Mouse (Mus musculus): Measurements from ENCODE around the gene Dio3. TPM values are rescaled to one million over a fixed set of nuclear protein-coding genes. Genes with fewer than 3 reads are reported as not detected.

The Dio3 gene
- polyA plus RNA-seq (2015; fragmentation: Nextera tagmentation; extraction: Ambion mirVana), result 1.0 and 1.1 TPM in 2 replicates

DNA sequence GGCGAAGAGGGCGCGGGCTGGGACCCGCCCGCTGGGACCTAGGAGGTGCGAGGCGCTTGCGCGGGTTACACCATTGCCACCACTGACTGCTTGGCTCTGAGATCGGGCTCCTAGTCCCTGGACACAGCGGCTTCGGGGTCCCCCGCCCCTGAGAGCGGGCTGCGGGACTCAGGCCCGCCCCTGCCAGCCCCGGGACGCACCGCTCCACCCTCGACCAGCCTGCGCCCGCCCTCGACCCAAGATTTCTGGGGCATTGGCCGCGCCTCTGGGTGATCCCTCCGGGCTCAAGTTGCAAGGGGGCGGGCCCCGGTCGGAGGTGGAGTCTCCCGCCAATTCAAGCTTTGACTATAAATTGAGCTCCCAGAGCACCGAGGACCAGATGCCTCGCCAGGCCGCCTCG is at the start of gene Dio3:
Gene Dio3, plus strand, starts transcription at position 216 of the 400 bp plus-strand sequence.
- whole genome bisulfite sequencing, result 0% methylated on average over 34 of the region's 34 CpGs
- peak within 1 kb of the TSS; percentile 80 for H3K4me2 ChIP-seq (replicated peaks)
- H3K27ac ChIP-seq, result no peak within 1 kb of the TSS
- peaks cover 27% of the 10 kb centered on the region for H3K4me1 ChIP-seq
- H3K9me3 ChIP-seq, result no peaks in the 10 kb centered on the region
- peak; percentile 42; the same call in 1 of the 2 replicates for ATAC-seq (ENCODE audit: low FRiP score, low read depth)
- H3K36me3 ChIP-seq, result no peaks in the 10 kb centered on the region
- peak within 1 kb of the TSS; percentile 55 for H3K9ac ChIP-seq
- peak within 1 kb of the TSS; percentile 50 for H3K4me3 ChIP-seq
- H3K27me3 ChIP-seq, result peaks cover 100% of the 10 kb centered on the region

GRCm38 (mm10) chr12:110230296-110230695 is 48.6 kb upstream of the Dio3 start:
- no peaks in the 10 kb centered on the region for H3K9me3 ChIP-seq
- peaks cover 88% of the 10 kb centered on the region for H3K27me3 ChIP-seq
- ATAC-seq (ENCODE audit: low FRiP score, low read depth), result no peak
- H3K36me3 ChIP-seq, result no peaks in the 10 kb centered on the region
- peaks cover 9% of the 10 kb centered on the region; the same call in 1 of the 2 replicates for H3K4me1 ChIP-seq
- H3K9ac ChIP-seq, result no peak overlapping the region
- no peak overlapping the region for H3K4me3 ChIP-seq
- H3K4me2 ChIP-seq (replicated peaks), result no peak overlapping the region
- no peak overlapping the region for H3K27ac ChIP-seq
- 78% methylated on average over 7 of the region's 7 CpGs for WGBS

- H3K9ac ChIP-seq, result no peak overlapping the region
- WGBS, result 78% methylated on average over 8 of the region's 8 CpGs
- H3K9me3 ChIP-seq, result no peaks in the 10 kb centered on the region
- peaks cover 90% of the 10 kb centered on the region for H3K27me3 ChIP-seq
- H3K4me3 ChIP-seq, result no peak overlapping the region
- no peak overlapping the region for H3K27ac ChIP-seq
- H3K36me3 ChIP-seq, result no peaks in the 10 kb centered on the region
- peaks cover 9% of the 10 kb centered on the region; the same call in 1 of the 2 replicates for H3K4me1 ChIP-seq
- H3K4me2 ChIP-seq (replicated peaks), result no peak overlapping the region
- no peak for ATAC-seq (ENCODE audit: low FRiP score, low read depth)
Measured at GRCm38 (mm10) chr12:110230767-110231166, 48.1 kb upstream of the Dio3 start.

DNA sequence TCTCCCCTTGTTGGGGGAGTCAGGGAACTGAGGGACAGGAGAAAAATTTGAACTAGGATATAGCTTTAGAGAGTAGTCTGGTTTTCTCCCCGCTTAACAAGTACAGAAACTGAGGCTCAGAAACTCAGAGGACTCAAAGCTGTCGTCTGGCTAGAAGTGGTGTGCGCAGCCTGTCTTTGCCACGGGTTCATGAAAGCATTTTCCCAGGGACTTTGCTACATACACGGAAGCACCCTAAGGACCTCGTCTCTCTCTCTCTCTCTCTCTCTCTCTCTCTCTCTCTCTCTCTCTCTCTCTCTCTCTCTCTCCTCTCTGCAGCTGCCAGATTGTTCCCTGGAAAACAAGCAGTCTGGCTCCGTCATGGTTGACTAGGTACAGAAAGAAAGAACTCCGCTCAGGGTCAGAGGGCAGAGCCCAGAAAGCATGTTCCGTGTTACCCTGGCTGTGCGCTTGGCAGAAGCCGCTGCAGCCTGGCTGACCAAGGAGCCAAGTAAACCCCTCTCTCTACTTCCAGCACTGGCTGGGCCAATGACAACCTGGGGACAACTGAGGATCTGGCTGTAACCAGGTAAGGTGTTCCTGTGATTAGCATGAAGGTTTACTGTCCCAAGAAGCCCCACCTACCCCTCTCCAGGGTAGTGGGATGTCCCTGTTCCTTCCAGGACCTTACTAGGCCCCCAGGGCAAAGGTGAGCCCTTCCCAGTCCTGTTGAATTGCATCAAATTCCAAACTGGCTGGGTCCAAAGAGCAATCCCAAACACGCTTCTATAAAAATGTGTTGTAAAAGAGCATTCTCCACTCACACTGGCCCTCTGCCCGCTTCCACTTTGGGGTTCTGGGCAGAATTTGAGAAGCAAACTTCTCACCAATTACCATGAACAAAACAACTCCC is 46.9 kb upstream of the Dio3 start:
- no peak overlapping the region for H3K27ac ChIP-seq
- H3K9me3 ChIP-seq, result no peaks in the 10 kb centered on the region
- peaks cover 94% of the 10 kb centered on the region for H3K27me3 ChIP-seq
- H3K9ac ChIP-seq, result no peak overlapping the region
- no peak overlapping the region for H3K4me3 ChIP-seq
- ATAC-seq (ENCODE audit: low FRiP score, low read depth), result no peak
- H3K4me1 ChIP-seq, result peaks cover 9% of the 10 kb centered on the region; the same call in 1 of the 2 replicates
- 74% methylated on average over 13 of the region's 13 CpGs for WGBS
- H3K4me2 ChIP-seq (replicated peaks), result no peak overlapping the region
- H3K36me3 ChIP-seq, result no peaks in the 10 kb centered on the region

DNA sequence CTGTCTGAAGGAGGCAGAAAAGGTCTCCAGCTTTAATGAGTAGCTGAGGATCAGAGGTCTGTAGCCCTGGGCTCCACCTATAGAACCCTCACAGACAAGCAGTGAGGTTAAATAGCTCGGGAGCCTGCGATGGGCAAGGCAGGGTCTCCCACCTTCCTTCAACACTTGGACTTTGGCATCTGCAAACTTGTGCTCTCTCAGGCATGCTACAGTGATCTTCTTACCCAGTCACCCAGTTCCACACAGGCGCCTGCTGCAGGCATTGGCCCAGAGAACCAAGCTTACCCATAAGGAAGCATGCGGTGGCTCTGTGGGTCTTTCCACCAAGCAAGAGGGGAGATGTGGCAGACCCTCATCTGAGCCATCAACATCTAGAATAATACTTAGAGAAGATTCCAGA is 43.0 kb upstream of the Dio3 start:
- Histone ChIP-seq H3K9ac (no peak overlapping the region), H3K4me1 (peaks cover 9% of the 10 kb centered on the region; the same call in 1 of the 2 replicates), H3K27me3 (peaks cover 78% of the 10 kb centered on the region), H3K27ac (no peak overlapping the region), H3K4me3 (no peak overlapping the region), H3K36me3 (no peaks in the 10 kb centered on the region), H3K9me3 (no peaks in the 10 kb centered on the region), H3K4me2 (replicated peaks) (no peak overlapping the region)
- no peak for ATAC-seq (ENCODE audit: low FRiP score, low read depth)
- WGBS, result 88% methylated on average over 4 of the region's 4 CpGs

DNA sequence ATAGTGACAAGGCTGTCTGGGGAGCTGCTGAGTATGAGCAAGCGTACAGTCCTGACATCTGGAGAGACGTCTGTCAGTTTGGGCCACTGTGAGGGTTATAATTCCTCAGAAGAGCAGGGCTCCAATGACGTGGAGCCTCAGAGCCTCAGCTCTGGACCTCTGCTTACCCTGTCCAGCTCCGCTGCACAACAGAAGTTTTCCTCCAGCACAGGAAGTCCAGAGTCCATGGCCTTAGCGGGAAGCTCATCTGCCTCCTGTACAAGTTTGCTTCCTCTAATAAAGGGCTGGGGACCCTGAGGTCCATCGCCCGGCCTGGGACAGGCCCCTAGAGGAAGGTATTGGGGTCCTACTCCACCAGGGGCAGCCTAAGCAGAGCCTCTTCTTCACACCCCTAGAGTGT is 41.8 kb upstream of the Dio3 start:
- H3K27me3 ChIP-seq, result peaks cover 74% of the 10 kb centered on the region
- WGBS, result 75% methylated on average over 7 of the region's 7 CpGs

GRCm38 (mm10) chr12:110239358-110239757 is 39.5 kb upstream of the Dio3 start:
- H3K27me3 ChIP-seq, result peaks cover 67% of the 10 kb centered on the region
- no peak overlapping the region for H3K9ac ChIP-seq
- 85% methylated on average over 5 of the region's 5 CpGs for WGBS
- H3K4me1 ChIP-seq, result no peaks in the 10 kb centered on the region
- no peak overlapping the region for H3K27ac ChIP-seq
- no peak overlapping the region for H3K4me3 ChIP-seq
- no peaks in the 10 kb centered on the region for H3K9me3 ChIP-seq
- H3K4me2 ChIP-seq (replicated peaks), result no peak overlapping the region
- no peak for ATAC-seq (ENCODE audit: low FRiP score, low read depth)
- no peaks in the 10 kb centered on the region for H3K36me3 ChIP-seq

More for the DNA sequence above, 41.8 kb upstream of the Dio3 start:
- Histone ChIP-seq H3K4me3 (no peak overlapping the region), H3K27ac (no peak overlapping the region), H3K4me2 (replicated peaks) (no peak overlapping the region), H3K9ac (no peak overlapping the region), H3K36me3 (no peaks in the 10 kb centered on the region), H3K4me1 (peaks cover 8% of the 10 kb centered on the region; the same call in 1 of the 2 replicates), H3K9me3 (no peaks in the 10 kb centered on the region)
- ATAC-seq (ENCODE audit: low FRiP score, low read depth), result no peak

DNA sequence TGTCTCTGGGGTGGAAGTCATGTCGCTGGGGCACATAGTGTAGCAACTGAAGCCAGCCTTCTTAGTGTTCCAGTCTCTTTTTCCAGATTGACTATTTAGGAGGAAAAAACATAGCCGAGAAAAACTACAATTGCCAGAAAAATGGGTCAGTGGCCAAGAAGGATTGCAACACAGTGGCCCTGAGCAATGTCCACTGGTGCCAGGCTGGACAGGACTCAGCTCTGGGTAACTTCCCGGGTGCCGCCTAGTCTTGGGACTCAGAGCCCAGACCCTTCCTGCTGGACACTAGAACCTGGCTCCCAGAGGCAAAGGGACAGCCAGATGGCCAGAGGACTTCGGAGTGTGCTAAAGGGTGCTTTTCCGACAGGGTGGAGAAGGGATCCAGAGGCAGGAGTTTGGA is 34.3 kb upstream of the Dio3 start:
- peaks cover 44% of the 10 kb centered on the region for H3K27me3 ChIP-seq
- 82% methylated on average over 6 of the region's 6 CpGs for WGBS
- no peak overlapping the region for H3K9ac ChIP-seq
- H3K4me2 ChIP-seq (replicated peaks), result no peak overlapping the region
- ATAC-seq (ENCODE audit: low FRiP score, low read depth), result no peak
- no peak overlapping the region for H3K4me3 ChIP-seq
- no peaks in the 10 kb centered on the region for H3K4me1 ChIP-seq
- H3K36me3 ChIP-seq, result no peaks in the 10 kb centered on the region
- no peak overlapping the region for H3K27ac ChIP-seq
- H3K9me3 ChIP-seq, result peaks cover 7% of the 10 kb centered on the region

DNA sequence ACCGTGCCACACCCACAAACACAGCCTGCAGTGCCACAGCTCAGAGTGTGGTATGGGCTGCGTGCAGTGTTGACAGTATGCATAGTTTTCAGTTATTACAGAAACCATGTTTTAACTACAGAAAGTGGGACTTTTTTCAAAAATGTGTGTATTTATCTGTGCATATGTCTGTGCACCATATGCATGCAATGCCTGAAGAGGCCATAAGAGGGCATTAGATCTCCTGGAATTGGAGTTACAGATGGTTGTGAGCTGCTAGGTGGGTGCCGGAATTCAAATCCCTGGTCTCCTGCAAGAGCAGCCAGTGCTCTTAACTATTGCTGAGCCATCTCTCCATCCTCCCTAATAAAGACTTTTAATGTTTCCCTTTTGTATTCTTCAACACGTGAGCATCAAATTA is 33.4 kb upstream of the Dio3 start:
- Histone ChIP-seq H3K9me3 (peaks cover 7% of the 10 kb centered on the region), H3K4me1 (no peaks in the 10 kb centered on the region), H3K27me3 (peaks cover 48% of the 10 kb centered on the region), H3K36me3 (no peaks in the 10 kb centered on the region), H3K9ac (no peak overlapping the region), H3K27ac (no peak overlapping the region), H3K4me3 (no peak overlapping the region), H3K4me2 (replicated peaks) (no peak overlapping the region)
- WGBS, result 91% methylated on average over 4 of the region's 4 CpGs
- ATAC-seq (ENCODE audit: low FRiP score, low read depth), result no peak

- WGBS, result 27% methylated on average over 10 of the region's 10 CpGs
- Histone ChIP-seq H3K27me3 (peaks cover 78% of the 10 kb centered on the region), H3K4me3 (no peak overlapping the region), H3K4me2 (replicated peaks) (no peak overlapping the region), H3K36me3 (no peaks in the 10 kb centered on the region), H3K27ac (no peak overlapping the region), H3K9me3 (no peaks in the 10 kb centered on the region), H3K9ac (no peak overlapping the region), H3K4me1 (peaks cover 13% of the 10 kb centered on the region)
- ATAC-seq (ENCODE audit: low FRiP score, low read depth), result no peak
Measured at GRCm38 (mm10) chr12:110252163-110252575, 26.7 kb upstream of the Dio3 start.

- Histone ChIP-seq H3K9me3 (no peaks in the 10 kb centered on the region), H3K27ac (no peak overlapping the region), H3K9ac (no peak overlapping the region), H3K36me3 (no peaks in the 10 kb centered on the region), H3K4me3 (no peak overlapping the region), H3K27me3 (peaks cover 90% of the 10 kb centered on the region), H3K4me2 (replicated peaks) (no peak overlapping the region), H3K4me1 (peaks cover 15% of the 10 kb centered on the region)
- ATAC-seq (ENCODE audit: low FRiP score, low read depth), result no peak
- 52% methylated on average over 10 of the region's 10 CpGs for WGBS
Measured at GRCm38 (mm10) chr12:110255731-110256130, 23.1 kb upstream of the Dio3 start.

DNA sequence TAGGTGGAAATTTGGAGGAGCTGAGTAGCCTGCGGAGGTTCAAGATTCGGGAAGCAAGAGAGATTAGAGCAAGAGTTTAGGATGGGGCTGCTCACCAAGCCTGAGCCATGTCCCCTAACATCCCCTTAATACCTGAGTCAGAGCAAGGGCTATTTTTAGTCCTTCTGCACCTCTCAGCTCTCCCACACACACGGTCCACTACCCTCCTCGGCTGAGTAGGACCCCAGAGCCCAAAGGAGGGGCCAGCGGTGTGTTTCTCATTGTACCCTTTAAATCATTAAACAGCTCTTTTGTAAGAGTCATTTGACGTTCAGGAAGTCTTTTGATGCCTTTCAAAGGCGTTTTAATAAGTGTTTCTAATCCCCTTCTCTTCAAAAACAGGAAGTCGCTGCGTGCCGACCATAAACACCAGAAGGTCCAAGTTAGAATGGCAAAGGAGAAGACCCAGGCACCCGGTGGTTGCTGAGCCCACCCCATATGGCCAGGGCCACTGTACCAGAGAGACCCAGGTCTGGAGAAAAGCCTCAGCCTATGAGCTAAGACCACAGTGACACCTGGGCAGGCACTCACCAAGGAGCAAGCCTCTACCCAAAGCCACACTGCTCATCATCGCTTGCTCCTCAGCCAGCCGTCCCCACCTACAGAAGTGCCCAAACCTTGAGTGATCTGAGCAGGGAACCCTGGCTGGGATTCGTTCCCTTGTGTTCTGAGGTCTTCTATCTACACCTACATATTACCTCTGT is 22.2 kb upstream of the Dio3 start:
- ATAC-seq (ENCODE audit: low FRiP score, low read depth), result no peak
- Histone ChIP-seq H3K4me1 (peaks cover 15% of the 10 kb centered on the region), H3K9ac (no peak overlapping the region), H3K4me2 (replicated peaks) (no peak overlapping the region), H3K4me3 (no peak overlapping the region), H3K27ac (no peak overlapping the region), H3K9me3 (no peaks in the 10 kb centered on the region), H3K36me3 (no peaks in the 10 kb centered on the region), H3K27me3 (peaks cover 90% of the 10 kb centered on the region)
- 32% methylated on average over 14 of the region's 14 CpGs for WGBS

All from limb, embryonic 13.5 days (tissue).